Mouse (Mus musculus): Measurements from ENCODE around the gene Tk1.
A peak's percentile ranks its signal among the peaks of the same experiment; 100 is the strongest.

Gene Tk1

DNA sequence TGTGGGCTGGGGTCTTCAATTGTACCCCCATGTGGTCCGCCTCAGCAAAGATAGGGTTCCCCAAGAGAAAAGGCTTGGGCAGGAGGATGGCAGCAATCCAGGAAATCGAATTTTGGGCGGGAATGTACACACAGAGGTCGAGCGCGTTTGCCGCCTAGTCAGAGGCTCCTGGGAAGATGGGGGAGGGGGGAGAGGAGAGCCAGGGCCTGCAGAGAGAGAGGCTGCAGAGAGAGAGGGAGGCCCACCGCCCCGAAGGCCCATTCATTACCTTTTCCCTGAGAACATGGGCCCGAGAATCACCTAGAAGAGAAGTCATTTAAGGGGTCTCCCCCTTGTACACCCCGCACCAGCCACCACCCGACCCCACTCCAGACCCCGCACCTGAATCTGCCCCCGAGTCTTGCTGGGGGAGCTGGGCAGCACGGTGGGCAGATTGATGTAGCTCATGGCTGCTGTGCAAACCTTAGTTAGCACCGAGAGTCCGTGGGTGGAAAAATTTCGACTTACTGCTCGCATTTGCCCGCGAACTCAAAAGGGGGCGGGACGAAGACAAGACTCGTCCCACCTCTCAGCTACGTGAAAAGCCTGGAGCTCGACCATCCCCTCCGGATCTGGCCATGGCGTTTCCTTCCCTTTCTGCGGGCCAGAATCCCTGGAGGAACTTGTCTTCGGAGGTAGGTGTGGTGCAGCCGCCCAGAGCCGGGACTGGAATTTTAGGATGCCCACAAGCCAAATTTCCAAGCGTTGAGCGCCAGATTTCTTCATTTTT lies at the start of gene Tk1, which contains the start of gene Afmid:
TSS of gene Tk1 (minus strand) at position 760 of the 769 bp plus-strand sequence.
TSS of gene Afmid (plus strand) at position 592 of the 769 bp plus-strand sequence.
- DNase-seq = peak; percentile 77 to 80

GRCm38 (mm10) chr11:117875681-117876080 lies 49.8 kb upstream of the Tk1 start:
- no peak for DNase-seq

GRCm38 (mm10) chr11:117874419-117874818 lies 48.5 kb upstream of the Tk1 start:
- DNase-seq = no peak

- peak; percentile 84 to 89 for DNase-seq
Observed at GRCm38 (mm10) chr11:117872861-117873608, 47.1 kb upstream of the Tk1 start, which contains the start of gene Tha1. Gene Tha1, minus strand, starts transcription at chr11:117873481.

DNA sequence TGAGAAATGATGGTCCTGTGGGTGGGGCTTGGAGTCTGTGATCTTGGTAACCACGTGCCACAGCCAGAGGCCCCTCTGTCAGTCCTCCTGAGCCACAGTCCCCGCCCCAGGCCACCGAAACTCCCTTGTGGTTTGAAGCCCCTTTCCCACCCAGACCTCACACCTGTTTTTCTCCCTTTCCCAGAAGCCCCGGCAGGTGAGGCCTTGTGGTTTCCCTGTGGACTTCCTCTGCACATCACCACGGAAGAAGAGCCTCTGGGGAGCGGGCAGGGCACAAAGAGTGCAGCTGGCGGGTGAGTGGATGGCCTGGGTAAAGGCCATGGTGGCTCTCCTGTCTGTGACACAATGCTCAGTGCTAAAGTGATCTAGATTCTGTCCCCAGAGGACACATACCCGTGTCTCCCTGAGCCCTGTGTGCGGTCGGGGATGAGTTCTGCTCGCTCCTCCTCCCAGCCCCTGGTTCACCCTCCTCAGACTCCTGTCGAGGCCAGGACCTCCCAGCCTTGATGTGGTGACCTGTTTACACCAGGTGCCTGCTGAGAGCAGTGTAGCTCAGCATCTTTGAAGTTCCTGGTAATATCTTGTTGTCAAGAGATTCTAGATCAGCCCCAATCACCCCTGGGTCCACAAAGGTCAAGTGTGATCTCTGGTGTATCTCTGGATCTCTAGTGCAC lies 46.2 kb upstream of the Tk1 start:
- DNase-seq = peak in 1 of 2 experiments; percentile 43

- DNase-seq = no peak
Observed at GRCm38 (mm10) chr11:117871376-117871775, 45.5 kb upstream of the Tk1 start.

- DNase-seq = peak; percentile 72
Observed at GRCm38 (mm10) chr11:117870688-117871365, 44.9 kb upstream of the Tk1 start.

DNA sequence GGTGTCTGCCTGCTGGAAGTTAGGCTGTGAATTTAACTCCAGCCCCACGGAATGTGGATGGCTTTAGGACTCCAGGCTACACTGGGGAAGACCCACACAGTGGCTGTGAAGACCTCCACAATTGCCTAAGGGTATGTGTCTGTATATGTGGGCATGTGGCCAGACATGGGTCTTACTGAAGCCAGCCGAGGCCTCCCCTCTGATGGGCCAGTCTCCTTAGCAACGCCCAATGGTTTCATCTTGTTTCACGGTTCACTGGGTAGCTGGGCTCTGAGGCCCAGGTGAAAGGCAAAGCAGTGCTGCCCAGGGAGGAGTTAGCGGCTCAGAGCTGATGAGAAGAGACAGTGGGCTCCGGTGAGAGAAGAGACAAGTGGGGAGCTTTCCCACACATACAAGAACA lies 40.1 kb upstream of the Tk1 start:
- no peak for DNase-seq

DNA sequence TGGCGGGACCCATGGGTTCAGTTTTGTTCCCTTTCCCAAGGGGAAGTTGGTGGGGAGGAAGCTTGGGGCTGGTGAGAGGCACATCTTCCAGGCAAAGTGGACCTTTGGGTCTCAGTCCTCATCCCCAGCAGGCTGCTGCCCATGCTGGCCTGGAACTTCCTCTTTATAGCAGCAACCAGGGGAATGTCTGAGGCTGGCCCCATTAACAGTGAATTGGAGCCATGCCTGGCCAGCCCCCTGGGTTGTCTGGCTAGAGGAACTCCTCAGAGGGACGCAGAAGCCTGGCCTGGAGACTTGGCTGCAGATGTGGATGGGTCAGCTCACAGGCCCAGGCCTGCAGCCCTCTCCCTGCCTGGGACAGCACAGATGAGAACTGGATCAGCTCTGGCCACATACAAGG lies 38.9 kb upstream of the Tk1 start:
- no peak for DNase-seq

- DNase-seq = no peak
Observed at GRCm38 (mm10) chr11:117863174-117863856, 37.4 kb upstream of the Tk1 start.

DNA sequence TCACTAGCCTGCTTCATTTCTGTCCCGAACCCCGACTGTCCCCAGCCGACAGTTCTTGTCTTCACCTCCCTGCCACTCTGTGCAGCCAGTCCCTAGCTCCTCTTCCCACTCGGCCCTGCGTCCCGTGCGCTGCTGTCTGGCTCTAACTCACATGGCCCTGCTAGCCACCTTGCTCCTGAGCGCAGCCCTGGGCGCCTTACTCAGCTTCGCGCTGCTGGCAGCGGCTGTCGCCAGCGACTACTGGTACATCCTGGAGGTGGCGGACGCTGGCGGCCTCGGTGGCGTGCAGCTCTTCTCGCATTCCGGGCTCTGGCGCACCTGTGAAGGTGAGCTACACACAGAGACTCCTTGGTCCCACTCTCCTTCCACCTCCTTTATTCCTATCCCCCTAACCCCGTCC lies 34.7 kb upstream of the Tk1 start, which contains the start of gene Tmem235:
TSS of gene Tmem235 (plus strand) at position 152 of the 400 bp plus-strand sequence.
- no peak for DNase-seq

DNA sequence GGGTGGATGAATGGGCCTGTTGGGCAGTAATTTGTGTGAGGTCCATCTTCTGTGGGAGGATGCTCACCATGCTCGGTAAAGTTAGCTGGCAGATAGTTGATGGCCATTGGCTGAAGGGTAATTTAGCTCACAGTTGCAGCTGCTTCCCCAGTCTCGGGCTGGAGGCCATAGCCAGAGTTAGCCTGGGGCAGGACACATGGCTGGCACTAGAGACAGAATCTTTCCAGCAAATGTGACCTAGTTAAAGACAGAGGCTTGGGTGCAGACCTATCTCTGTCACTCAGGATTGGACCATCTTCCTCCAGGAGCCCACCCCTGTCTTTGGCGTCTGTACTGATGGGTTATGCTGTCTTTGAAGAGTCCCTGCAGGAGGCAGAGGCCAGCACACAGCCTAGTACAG lies 32.5 kb upstream of the Tk1 start:
- DNase-seq = no peak

DNA sequence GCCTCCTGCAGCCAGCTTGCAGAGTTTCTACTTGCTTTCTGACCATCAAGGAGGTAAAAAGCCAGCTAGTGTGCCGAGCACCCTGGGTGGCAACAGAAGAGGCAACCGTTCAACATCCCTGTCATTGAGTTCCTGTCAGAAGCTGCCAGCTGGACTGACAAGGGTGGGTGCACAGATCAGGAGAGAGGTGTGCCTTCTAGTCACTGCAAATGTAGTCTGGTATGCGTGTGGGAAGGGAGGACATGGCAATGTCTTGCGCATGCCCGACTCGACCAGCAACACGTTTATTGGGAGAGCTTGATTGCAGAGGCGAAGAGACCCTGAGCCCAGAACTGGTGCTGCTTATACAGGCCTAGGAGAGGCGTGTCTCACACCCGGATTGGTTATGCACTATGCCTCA lies 31.6 kb upstream of the Tk1 start:
- no peak for DNase-seq

DNA sequence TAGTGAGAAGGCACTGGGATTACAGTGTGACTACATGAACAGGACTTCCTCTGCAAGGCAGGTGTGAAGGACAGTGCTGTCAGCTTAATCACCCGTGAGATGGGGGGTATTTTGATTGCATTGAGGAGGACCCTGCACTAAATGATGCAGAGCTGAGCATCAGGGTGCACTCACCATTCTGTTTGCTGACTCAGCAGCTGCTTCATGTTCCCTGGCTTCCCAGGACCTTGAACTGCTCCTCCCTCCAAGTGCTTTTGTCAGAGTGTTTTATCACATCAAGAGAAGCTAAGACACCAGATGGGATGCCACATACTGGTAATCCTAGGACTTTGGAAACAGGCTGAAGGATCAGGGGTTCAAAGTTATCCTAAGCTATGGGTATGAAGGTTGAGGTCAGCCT lies 30.1 kb upstream of the Tk1 start:
- DNase-seq = no peak

DNA sequence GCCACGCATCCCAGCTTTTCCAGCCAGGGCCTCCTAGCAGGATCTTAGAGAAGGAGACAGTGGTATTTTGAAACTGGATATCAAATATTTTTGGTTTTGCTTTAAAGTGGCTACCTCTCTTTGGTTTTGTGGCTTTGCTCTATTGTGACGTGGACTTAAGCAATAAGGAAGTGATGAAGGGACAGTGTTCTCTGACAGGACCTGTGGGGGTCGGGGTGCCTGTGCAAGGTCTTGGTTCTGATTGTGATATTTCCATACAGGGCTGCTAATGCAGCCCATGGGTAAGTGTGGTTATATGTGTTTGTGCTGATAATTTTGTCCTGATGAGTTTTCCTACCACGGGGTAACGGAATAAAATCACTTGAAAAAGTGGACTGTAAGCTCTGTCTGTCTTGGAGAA lies 29.5 kb upstream of the Tk1 start:
- DNase-seq = no peak

DNA sequence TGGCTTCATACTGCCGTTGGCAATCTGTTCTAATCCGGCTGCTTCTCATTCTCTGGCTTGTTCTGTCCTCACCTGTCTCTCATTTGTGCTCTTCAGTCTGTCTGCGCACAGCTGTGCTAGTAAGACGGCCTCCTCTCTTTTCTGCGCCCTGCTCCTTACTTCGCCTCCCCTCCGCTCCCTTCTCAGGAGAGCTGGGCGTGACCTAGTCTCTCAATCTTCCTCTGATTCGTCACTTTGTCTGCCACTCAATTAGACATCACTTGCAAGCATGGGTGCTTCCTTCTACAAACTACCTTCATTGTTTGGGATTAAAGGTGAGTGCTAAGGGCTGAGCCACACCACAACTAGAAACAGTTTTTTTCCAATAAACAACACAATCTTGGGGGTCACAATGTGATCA lies 28.3 kb upstream of the Tk1 start:
- no peak for DNase-seq

- no peak for DNase-seq
Observed at GRCm38 (mm10) chr11:117852875-117853274, 27.0 kb upstream of the Tk1 start.

- peak; percentile 95 to 96 for DNase-seq
Observed at GRCm38 (mm10) chr11:117848985-117849671, 23.2 kb upstream of the Tk1 start, which contains the start of gene Birc5. Gene Birc5, plus strand, starts transcription at chr11:117849251.

- DNase-seq = peak; percentile 44 to 45
Observed at GRCm38 (mm10) chr11:117848271-117848984, 22.5 kb upstream of the Tk1 start.

GRCm38 (mm10) chr11:117847593-117848215 lies 21.8 kb upstream of the Tk1 start:
- no peak for DNase-seq

Data from lung, adult 18-20 months (tissue).